8 mouse cellular contexts compared by ENCODE assay signal in the genomic region with DNA sequence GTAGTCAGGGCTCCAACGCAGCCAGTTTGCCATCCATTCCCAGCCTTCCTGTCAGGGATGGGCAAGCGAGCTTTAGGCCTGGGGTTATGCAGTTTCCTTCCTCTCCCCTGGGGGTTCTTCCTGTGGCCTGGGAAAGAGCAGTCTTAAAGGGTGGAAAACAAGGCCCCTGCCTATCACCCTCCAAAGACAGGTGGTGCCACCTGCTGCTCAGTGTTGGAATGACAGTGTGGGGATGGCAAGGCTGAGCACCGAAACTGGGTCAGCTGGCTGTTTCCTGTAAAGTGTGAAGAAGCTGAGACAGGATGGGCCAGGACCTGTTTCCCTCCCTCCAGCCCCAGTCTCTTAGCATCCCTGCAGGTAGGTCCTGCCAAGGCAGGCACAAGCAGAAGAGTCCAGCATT. TPM values are rescaled to one million over a fixed set of nuclear protein-coding genes. Genes with fewer than 3 reads are reported as not detected.
DNase-seq lines count a peak whose midpoint lies in the region; ATAC-seq lines count a peak whose summit lies in the region.

No protein-coding gene starts in this region.

- H3K27me3 ChIP-seq in hindbrain, embryonic 12.5 days = no peaks in the 10 kb centered on the region

- H3K9ac ChIP-seq in hindbrain, embryonic 12.5 days = no peak overlapping the region

- peaks cover 98% of the 10 kb centered on the region for H3K36me3 ChIP-seq in hindbrain, embryonic 12.5 days

- H3K4me1 ChIP-seq in hindbrain, embryonic 12.5 days = 0 out of 2 replicates have a peak, but pooled peaks cover 3% of the 10 kb centered on the region

- 30% methylated on average over 3 of the region's 3 CpGs for WGBS in hindbrain, embryonic 12.5 days

- no peak overlapping the region for H3K27ac ChIP-seq in hindbrain, embryonic 12.5 days

- H3K4me2 ChIP-seq in hindbrain, embryonic 12.5 days (replicated peaks) = no peak overlapping the region

- H3K9me3 ChIP-seq in hindbrain, embryonic 12.5 days (replicated peaks) = no peaks in the 10 kb centered on the region

- peak; percentile 28 for DNase-seq in MEL-GATA-1-ER (ENCODE audit: extremely low read depth, low read depth)
- DNase-seq in cerebellum, adult 18-20 months = peak; percentile 86 to 87
- DNase-seq in layer of hippocampus, postnatal 10 days (ENCODE audit: low spot score in 2 of 2) = peak; percentile 92 to 93
- DNase-seq in lung, postnatal 14 days = peak; percentile 95
- DNase-seq in retina, adult 2 months (ENCODE audit: low read depth, low spot score) = peak; percentile 68
- DNase-seq in thymus, postnatal 25 days = peak; percentile 91

- peak; percentile 86 for ATAC-seq in frontal cortex, adult (ENCODE audit: low TSS enrichment)
- ATAC-seq in hindbrain, embryonic 12.5 days (ENCODE audit: low FRiP score) = peak; percentile 19; the same call in 1 of the 2 replicates

- H3K4me3 ChIP-seq in hindbrain, embryonic 12.5 days = no peak overlapping the region

RNA-seq across cellular contexts. Expression of a gene that starts 39.8 kb away (rescaled TPM):
- polyA plus RNA-seq in hindbrain, embryonic 12.5 days (2016; fragmentation: Nextera tagmentation; extraction: Ambion mirVana) = 16.5 and 17.3 TPM in 2 replicates
- 10 to 100 TPM; 16.4 to 16.8 TPM for total RNA-seq in layer of hippocampus, postnatal 10 days (2021)

RNA-seq across cellular contexts. Expression of a gene that starts 39.8 kb away (rescaled TPM):
- 40.7 and 44.2 TPM in 2 replicates for polyA plus RNA-seq in hindbrain, embryonic 12.5 days (2016; fragmentation: Nextera tagmentation; extraction: Ambion mirVana)
- 10 to 100 TPM; 45.0 to 45.3 TPM for total RNA-seq in layer of hippocampus, postnatal 10 days (2021)

Comparison
In these comparisons a context has a peak if more than half of its experiments do, and no peak if none do; other contexts are left out.
1. DNase-seq: peak in every context shown above with its lines; median percentile 95 in lung, postnatal 14 days; 92 in layer of hippocampus, postnatal 10 days; 91 in thymus, postnatal 25 days; 86 in cerebellum, adult 18-20 months; 68 in retina, adult 2 months; 28 in MEL-GATA-1-ER.